Comparison of ENCODE assay signal across 9 mouse cellular contexts in the genomic region with DNA sequence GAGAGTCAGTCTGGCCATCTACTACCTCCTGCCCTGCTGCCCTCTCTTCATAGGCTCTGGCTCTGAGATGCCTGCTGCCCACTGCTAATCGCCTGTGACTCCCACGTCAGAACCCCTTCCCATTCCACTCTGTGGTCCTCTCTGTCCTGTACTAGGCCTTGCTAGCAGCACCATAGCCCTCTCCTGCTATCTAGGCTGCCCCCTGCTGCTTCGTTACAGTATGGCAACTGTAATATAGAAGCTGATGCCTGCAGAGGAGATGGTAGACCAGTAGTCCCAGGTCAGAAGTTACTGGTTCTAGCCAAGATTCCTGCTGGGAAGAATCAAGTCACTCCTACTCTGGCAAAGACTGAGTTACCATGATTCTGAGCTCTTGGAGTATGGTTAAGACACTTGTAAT. TPM values are rescaled to one million over a fixed set of nuclear protein-coding genes. Genes with fewer than 3 reads are reported as not detected.
A peak's percentile ranks its signal among the peaks of the same experiment; 100 is the strongest.
DNase-seq lines count a peak whose midpoint lies in the region; ATAC-seq and TF ChIP-seq lines count a peak whose summit lies in the region.
"Had no signal": no experiment of that assay in that cellular context is flagged by ENCODE, and none has a peak within 500 bp of the region (broad histone marks: within the 10 kb centered on the region; RNA-seq: fewer than 3 reads in every experiment).

No protein-coding gene starts in this region.

- 75% methylated on average over 3 of the region's 3 CpGs for WGBS in hindbrain, embryonic 10.5 days
- WGBS in hindbrain, embryonic 12.5 days: 72% methylated on average over 3 of the region's 3 CpGs
- 80% methylated on average over 3 of the region's 3 CpGs for WGBS in liver, adult 2 months
- 71% methylated on average over 3 of the region's 3 CpGs for WGBS in forebrain, embryonic 15.5 days

- peaks cover 19% of the 10 kb centered on the region for H3K4me1 ChIP-seq in hindbrain, embryonic 10.5 days (replicated peaks)
- H3K4me1 ChIP-seq in hindbrain, embryonic 12.5 days: no peaks in the 10 kb centered on the region
- no peaks in the 10 kb centered on the region for H3K4me1 ChIP-seq in liver, adult 2 months (ENCODE audit: control insufficient read depth, insufficient read depth, low read length)
- H3K4me1 ChIP-seq in forebrain, embryonic 15.5 days: peaks cover 29% of the 10 kb centered on the region

- H3K4me2 ChIP-seq in hindbrain, embryonic 12.5 days (replicated peaks): no peak overlapping the region
- H3K4me2 ChIP-seq in forebrain, embryonic 15.5 days (replicated peaks): no peak overlapping the region

- H3K79me2 ChIP-seq in liver, adult 2 months (ENCODE audit: control insufficient read depth, insufficient read depth, low read length): no peaks in the 10 kb centered on the region

- no peaks in the 10 kb centered on the region for H3K27me3 ChIP-seq in hindbrain, embryonic 10.5 days (ENCODE audit: insufficient read depth, poor library complexity, severe bottlenecking)
- no peaks in the 10 kb centered on the region; the same call in 1 of the 2 replicates for H3K27me3 ChIP-seq in hindbrain, embryonic 12.5 days
- H3K27me3 ChIP-seq in liver, adult 2 months (ENCODE audit: control insufficient read depth, insufficient read depth, low read length): no peaks in the 10 kb centered on the region
- H3K27me3 ChIP-seq in forebrain, embryonic 15.5 days: no peaks in the 10 kb centered on the region

- TF ChIP-seq POLR2A in liver, adult 2 months (IDR thresholded peaks at IDR 0.05; ENCODE audit: extremely low read depth, insufficient read depth, low read length): no peak

- H3K4me3 ChIP-seq in hindbrain, embryonic 10.5 days: no peak overlapping the region
- H3K4me3 ChIP-seq in hindbrain, embryonic 12.5 days: no peak overlapping the region
- H3K4me3 ChIP-seq in liver, adult 2 months (ENCODE audit: insufficient read depth, low read depth, low read length): no peak overlapping the region
- H3K4me3 ChIP-seq in forebrain, embryonic 15.5 days: no peak overlapping the region
- H3K4me3 ChIP-seq: myocyte had no signal

- no peaks in the 10 kb centered on the region; the same call in 1 of the 2 replicates for H3K9me3 ChIP-seq in hindbrain, embryonic 10.5 days
- H3K9me3 ChIP-seq in hindbrain, embryonic 12.5 days (replicated peaks): no peaks in the 10 kb centered on the region
- H3K9me3 ChIP-seq in forebrain, embryonic 15.5 days: no peaks in the 10 kb centered on the region

- no peak overlapping the region for H3K27ac ChIP-seq in hindbrain, embryonic 10.5 days
- H3K27ac ChIP-seq in hindbrain, embryonic 12.5 days: no peak overlapping the region
- H3K27ac ChIP-seq in liver, adult 2 months (replicated peaks; ENCODE audit: insufficient read depth, low read depth, low read length): no peak overlapping the region
- no peak overlapping the region for H3K27ac ChIP-seq in forebrain, embryonic 15.5 days (replicated peaks)

- H3K36me3 ChIP-seq in hindbrain, embryonic 10.5 days: no peaks in the 10 kb centered on the region
- H3K36me3 ChIP-seq in hindbrain, embryonic 12.5 days: no peaks in the 10 kb centered on the region
- no peaks in the 10 kb centered on the region for H3K36me3 ChIP-seq in liver, adult 2 months (ENCODE audit: control insufficient read depth, insufficient read depth, low read length)
- H3K36me3 ChIP-seq in forebrain, embryonic 15.5 days: no peaks in the 10 kb centered on the region

- TF ChIP-seq CTCF in liver, adult 2 months (IDR thresholded peaks at IDR 0.05; ENCODE audit: low read depth, low read length): peak; percentile 77

- no peak for ATAC-seq in hindbrain, embryonic 12.5 days (ENCODE audit: low FRiP score)
- ATAC-seq in CD4-positive, CD25-positive, alpha-beta regulatory T cell, adult 4 months: peak; percentile 80
- no peak for ATAC-seq in forebrain, embryonic 15.5 days (replicated peaks)

- no peak overlapping the region for H3K9ac ChIP-seq in hindbrain, embryonic 12.5 days
- no peak overlapping the region for H3K9ac ChIP-seq in liver, adult 2 months (ENCODE audit: low read depth, low read length)
- H3K9ac ChIP-seq in forebrain, embryonic 15.5 days (replicated peaks): no peak overlapping the region

- peak; percentile 24 for DNase-seq in hindbrain, embryonic 10.5 days (ENCODE audit: low spot score)
- DNase-seq in adipocyte (ENCODE audit: low spot score): peak; percentile 80
- DNase-seq in forelimb bud, embryonic 11.5 days (ENCODE audit: low read depth, low spot score): peak; percentile 10
- DNase-seq in liver, adult 2 months (ENCODE audit: extremely low read depth, low read depth, low spot score): no peak
- DNase-seq in spleen, adult 18-20 months: peak; percentile 28 to 72

RNA-seq across cellular contexts. Expression of a gene that starts 33.0 kb away (rescaled TPM):
- 1.8 and 3.6 TPM in 2 replicates for polyA plus RNA-seq in hindbrain, embryonic 10.5 days (2016; fragmentation: Nextera tagmentation; extraction: Ambion mirVana)
- 16.5 and 17.3 TPM in 2 replicates for polyA plus RNA-seq in hindbrain, embryonic 12.5 days (2016; fragmentation: Nextera tagmentation; extraction: Ambion mirVana)
- polyA plus RNA-seq in CD4-positive, CD25-positive, alpha-beta regulatory T cell, adult 4 months (2017; shearing (Covaris generic)): 10 to 100 TPM in 1 of 2 experiments, 1 to 10 TPM in 1; 4.2 to 19.3 TPM
- 6.4 and 8.5 TPM in 2 replicates for total RNA-seq in liver, adult 2 months (2014; rRNA removed)
- polyA plus RNA-seq in liver, adult 2 months (2012; rRNA removed): 2.9 and 8.1 TPM in 2 replicates
- 119 and 121 TPM in 2 replicates for polyA plus RNA-seq in forebrain, embryonic 15.5 days (2015; fragmentation: Nextera tagmentation; extraction: Ambion mirVana)
